Mouse (Mus musculus) limb, embryonic 14.5 days (tissue): ENCODE data around the gene Gm4301. TPM values are rescaled to one million over a fixed set of nuclear protein-coding genes. Genes with fewer than 3 reads are reported as not detected.
"Not testable (repeated sequence)": the region's sequence is repeated elsewhere in the genome, so short reads cannot be mapped to it uniquely, and the experiment has no call there.

Experiments
- ATAC-seq: fragments of 200-750 bp; cut with Nextera tagmentation; 2 replicates; pipeline ENCODE4 v1.8.0; 2017; ENCODE audit warnings: low read depth, moderate number of reproducible peaks, moderate TSS enrichment; ENCODE audit not compliant: low FRiP score
- DNase-seq: peaks from one replicate; pipeline ENCODE4 v3.0.0-alpha.2; 2015; ENCODE audit warnings: low spot score
- H3K27ac ChIP-seq: fragments of 300-500 bp; sonication (generic); replicated peaks from 2 replicates; pipeline ENCODE4 v1.5.1; 2014; ENCODE audit warnings: low read depth, mild to moderate bottlenecking, low read length, moderate library complexity, mixed read lengths
- H3K27me3 ChIP-seq: fragments of 300-500 bp; sonication (generic); 2 replicates; pipeline ENCODE4 v1.6.1; 2014; ENCODE audit warnings: low read length, mixed read lengths; ENCODE audit not compliant: control insufficient read depth, insufficient read depth
- H3K36me3 ChIP-seq: fragments of 300-500 bp; sonication (generic); 2 replicates; pipeline ENCODE4 v1.6.1; 2014; ENCODE audit warnings: mild to moderate bottlenecking, low read length, moderate library complexity, mixed read lengths; ENCODE audit not compliant: control insufficient read depth, insufficient read depth
- H3K4me1 ChIP-seq: fragments of 300-500 bp; sonication (generic); 2 replicates; pipeline ENCODE4 v1.6.1; 2014; ENCODE audit warnings: antibody characterized with exemption, low read length, mixed read lengths; ENCODE audit not compliant: control insufficient read depth, insufficient read depth
- H3K4me2 ChIP-seq: fragments of 300-500 bp; sonication (generic); replicated peaks from 2 replicates; pipeline ENCODE4 v1.6.1; 2014; ENCODE audit warnings: low read depth, mild to moderate bottlenecking, low read length, moderate library complexity; ENCODE audit not compliant: severe bottlenecking
- H3K4me3 ChIP-seq: fragments of 300-500 bp; sonication (generic); replicated peaks from 2 replicates; pipeline ENCODE4 v1.5.1; 2014; ENCODE audit warnings: low read length
- H3K9ac ChIP-seq: fragments of 300-500 bp; sonication (generic); 2 replicates; pipeline ENCODE4 v1.6.1; 2014; ENCODE audit warnings: mild to moderate bottlenecking, low read depth, low read length, moderate library complexity; ENCODE audit not compliant: severe bottlenecking
- H3K9me3 ChIP-seq: fragments of 300-500 bp; sonication (generic); 2 replicates; pipeline ENCODE4 v1.6.1; 2016; ENCODE audit warnings: low read length; ENCODE audit not compliant: control insufficient read depth
- POLR2A ChIP-seq: fragments of 200-500 bp; IDR thresholded peaks from 2 replicates; pipeline ENCODE4 v1.8.0; 2012; ENCODE audit warnings: inconsistent platforms, mild to moderate bottlenecking, moderate library complexity, borderline replicate concordance; ENCODE audit not compliant: insufficient read depth, insufficient read length; ENCODE audit errors: extremely low read depth
- WGBS: fragments of 180-500 bp; shearing (Covaris S2); extraction: QIAGEN DNeasy Blood & Tissue Kit; methylation state at CpG from one replicate; pipeline ENCODE4 v1.1.7; 2014; 5-methylcytosine and 5-hydroxymethylcytosine counted together
- polyA plus RNA-seq, 2 experiments: library from polyadenylated mRNA; depleted of rRNA in 1 of 2; stranded (reverse) in 1 of 2; unstranded in 1 of 2; fragments of >200 nt; fragmentation: Nextera tagmentation in 1 of 2; extraction: Ambion mirVana in 1 of 2; gene quantifications; 2 replicates each; pipeline versions ENCODE4 v1.2.1 to v1.2.3; 2012 to 2014

Gm4301 gene
- polyA plus RNA-seq (2012; rRNA removed) (not detected in 2 replicates), polyA plus RNA-seq (2014; fragmentation: Nextera tagmentation; extraction: Ambion mirVana) (not detected in 2 replicates)

DNA sequence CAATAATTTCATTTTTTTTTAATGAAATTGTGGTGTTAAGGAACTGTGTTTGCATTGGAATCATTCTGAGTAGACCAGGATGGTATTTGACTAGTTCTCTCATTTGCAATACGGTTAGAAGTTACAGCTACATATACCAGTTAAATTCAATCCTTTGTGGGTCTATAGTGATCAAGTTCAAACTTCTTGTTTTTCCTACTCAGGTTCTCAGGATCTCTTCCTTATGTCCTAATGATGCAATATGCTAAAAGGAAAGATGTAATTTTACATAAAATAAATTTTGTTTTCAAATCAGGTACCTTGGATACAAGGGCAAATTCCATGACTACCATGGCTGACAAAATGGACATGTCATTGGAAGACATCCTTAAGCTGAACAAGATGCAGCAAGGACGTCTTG is at the start of gene Gm4301:
Gm4301 (plus strand) TSS at position 301 of the 400 bp plus-strand sequence.
- not testable (repeated sequence) for H3K27me3 ChIP-seq, H3K9ac ChIP-seq, H3K36me3 ChIP-seq, H3K4me2 ChIP-seq, H3K4me1 ChIP-seq, H3K9me3 ChIP-seq, H3K4me3 ChIP-seq, H3K27ac ChIP-seq, DNase-seq, ATAC-seq
- WGBS = no CpG with 5 or more reads among the region's 2 CpGs

DNA sequence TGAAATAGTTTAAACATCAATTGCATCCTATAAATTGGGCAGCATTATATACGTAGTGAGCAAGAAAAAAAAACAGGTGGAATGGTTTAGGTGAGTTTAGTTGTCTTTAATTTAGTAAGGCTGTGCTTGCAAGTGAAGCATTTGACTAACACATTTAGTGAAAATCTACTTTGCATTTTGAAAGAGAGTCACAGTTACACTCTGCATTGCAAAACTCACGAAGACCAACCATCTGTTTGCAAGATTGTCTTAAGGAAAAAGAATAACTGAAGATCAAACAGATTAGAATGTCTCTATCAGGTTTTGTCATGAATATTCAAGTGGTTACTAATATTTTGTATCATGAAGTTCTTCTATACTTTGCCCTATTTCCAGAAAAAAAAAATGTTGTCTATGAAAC is 39.4 kb upstream of the Gm4301 start:
- no peak for DNase-seq
- no peak overlapping the region for H3K4me3 ChIP-seq
- no peak overlapping the region for H3K27ac ChIP-seq
- no peaks in the 10 kb centered on the region for H3K27me3 ChIP-seq
- no peak for TF ChIP-seq POLR2A
- WGBS = 76% methylated on average over 2 of the region's 2 CpGs
- H3K4me1 ChIP-seq = no peaks in the 10 kb centered on the region
- H3K4me2 ChIP-seq = no peak overlapping the region
- no peaks in the 10 kb centered on the region for H3K9me3 ChIP-seq
- no peak overlapping the region for H3K9ac ChIP-seq
- no peak for ATAC-seq
- no peaks in the 10 kb centered on the region for H3K36me3 ChIP-seq

DNA sequence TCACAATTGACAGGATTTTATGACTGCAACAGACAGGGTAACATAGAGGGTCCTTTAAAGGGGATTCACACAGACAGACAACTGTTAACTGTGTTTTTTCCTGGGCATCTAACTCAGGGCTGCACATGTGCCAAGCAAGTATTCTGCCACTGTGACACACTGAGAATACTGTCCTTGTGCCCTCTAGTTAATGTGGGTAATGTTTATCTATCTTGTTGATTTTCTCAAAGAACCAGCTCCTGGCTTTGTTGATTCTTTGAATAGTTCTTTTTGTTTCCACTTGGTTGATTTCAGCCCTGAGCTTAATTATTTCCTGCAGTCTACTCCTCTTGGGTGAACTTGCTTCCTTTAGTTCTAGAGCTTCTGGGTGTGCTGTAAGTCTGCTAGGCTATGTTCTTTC is 35.4 kb upstream of the Gm4301 start:
- DNase-seq, H3K27me3 ChIP-seq, H3K4me3 ChIP-seq, H3K4me2 ChIP-seq, H3K36me3 ChIP-seq, ATAC-seq, H3K9me3 ChIP-seq, H3K27ac ChIP-seq, H3K4me1 ChIP-seq, H3K9ac ChIP-seq: not testable (repeated sequence)

DNA sequence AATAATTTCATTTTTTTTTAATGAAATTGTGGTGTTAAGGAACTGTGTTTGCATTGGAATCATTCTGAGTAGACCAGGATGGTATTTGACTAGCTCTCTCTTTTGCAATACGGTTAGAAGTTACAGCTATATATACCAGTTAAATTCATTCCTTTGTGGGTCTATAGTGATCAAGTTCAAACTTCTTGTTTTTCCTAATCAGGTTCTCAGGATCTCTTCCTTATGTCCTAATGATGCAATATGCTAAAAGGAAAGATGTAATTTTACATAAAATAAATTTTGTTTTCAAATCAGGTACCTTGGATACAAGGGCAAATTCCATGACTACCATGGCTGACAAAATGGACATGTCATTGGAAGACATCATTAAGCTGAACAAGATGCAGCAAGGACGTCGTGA is 5.1 kb downstream of the Gm4301 start, which contains the start of gene Gm4302:
Gm4302 (plus strand) TSS at position 301 of the 400 bp plus-strand sequence.
- no CpG with 5 or more reads among the region's 3 CpGs for WGBS
- not testable (repeated sequence) for ATAC-seq, DNase-seq, H3K4me1 ChIP-seq, H3K4me2 ChIP-seq, H3K4me3 ChIP-seq, H3K36me3 ChIP-seq, H3K27me3 ChIP-seq, H3K27ac ChIP-seq, H3K9ac ChIP-seq, H3K9me3 ChIP-seq

DNA sequence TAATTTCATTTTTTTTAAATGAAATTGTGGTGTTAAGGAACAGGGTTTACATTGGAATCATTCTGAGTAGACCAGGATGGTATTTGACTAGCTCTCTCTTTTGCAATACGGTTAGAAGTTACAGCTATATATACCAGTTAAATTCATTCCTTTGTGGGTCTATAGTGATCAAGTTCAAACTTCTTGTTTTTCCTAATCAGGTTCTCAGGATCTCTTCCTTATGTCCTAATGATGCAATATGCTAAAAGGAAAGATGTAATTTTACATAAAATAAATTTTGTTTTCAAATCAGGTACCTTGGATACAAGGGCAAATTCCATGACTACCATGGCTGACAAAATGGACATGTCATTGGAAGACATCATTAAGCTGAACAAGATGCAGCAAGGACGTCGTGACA is 10.2 kb downstream of the Gm4301 start, which contains the start of gene Gm4303:
Gm4303 (plus strand) TSS at position 301 of the 400 bp plus-strand sequence.
- not testable (repeated sequence) for H3K36me3 ChIP-seq, H3K4me3 ChIP-seq, H3K4me1 ChIP-seq, H3K9me3 ChIP-seq, ATAC-seq, DNase-seq, H3K9ac ChIP-seq, H3K4me2 ChIP-seq, H3K27ac ChIP-seq, H3K27me3 ChIP-seq
- no CpG with 5 or more reads among the region's 3 CpGs for WGBS

DNA sequence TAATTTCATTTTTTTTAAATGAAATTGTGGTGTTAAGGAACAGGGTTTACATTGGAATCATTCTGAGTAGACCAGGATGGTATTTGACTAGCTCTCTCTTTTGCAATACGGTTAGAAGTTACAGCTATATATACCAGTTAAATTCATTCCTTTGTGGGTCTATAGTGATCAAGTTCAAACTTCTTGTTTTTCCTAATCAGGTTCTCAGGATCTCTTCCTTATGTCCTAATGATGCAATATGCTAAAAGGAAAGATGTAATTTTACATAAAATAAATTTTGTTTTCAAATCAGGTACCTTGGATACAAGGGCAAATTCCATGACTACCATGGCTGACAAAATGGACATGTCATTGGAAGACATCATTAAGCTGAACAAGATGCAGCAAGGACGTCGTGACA is 15.3 kb downstream of the Gm4301 start, which contains the start of gene Gm4305:
Gm4305 (plus strand) TSS at position 301 of the 400 bp plus-strand sequence.
- H3K9me3 ChIP-seq, H3K9ac ChIP-seq, H3K36me3 ChIP-seq, H3K4me2 ChIP-seq, H3K4me3 ChIP-seq, H3K27ac ChIP-seq, DNase-seq, ATAC-seq, H3K27me3 ChIP-seq, H3K4me1 ChIP-seq: not testable (repeated sequence)
- no CpG with 5 or more reads among the region's 3 CpGs for WGBS

DNA sequence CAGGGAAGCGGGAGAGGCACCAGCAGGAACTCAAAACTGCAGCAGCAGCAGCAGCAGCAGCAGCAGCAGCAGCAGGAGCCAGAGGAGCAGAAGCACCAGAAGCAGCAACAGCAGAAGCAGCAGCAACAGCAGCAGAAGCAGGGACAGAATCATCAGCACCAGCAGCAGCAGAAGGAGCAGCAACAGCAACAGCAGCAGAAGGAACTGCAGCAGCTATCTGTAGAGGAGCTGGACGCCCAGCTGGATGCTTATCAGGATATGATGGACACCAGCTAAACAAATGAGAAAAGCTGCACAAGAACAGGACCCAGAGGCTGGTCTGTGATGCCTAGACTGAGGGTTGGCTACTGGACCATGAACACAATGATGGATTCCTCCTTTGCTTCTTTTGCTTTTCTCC is 21.4 kb downstream of the Gm4301 start:
- not testable (repeated sequence) for ATAC-seq, H3K9me3 ChIP-seq, H3K4me1 ChIP-seq, H3K36me3 ChIP-seq, H3K4me2 ChIP-seq, H3K27me3 ChIP-seq, H3K9ac ChIP-seq, H3K4me3 ChIP-seq, H3K27ac ChIP-seq, DNase-seq
- WGBS = 75% methylated on average over 1 of the region's 2 CpGs

DNA sequence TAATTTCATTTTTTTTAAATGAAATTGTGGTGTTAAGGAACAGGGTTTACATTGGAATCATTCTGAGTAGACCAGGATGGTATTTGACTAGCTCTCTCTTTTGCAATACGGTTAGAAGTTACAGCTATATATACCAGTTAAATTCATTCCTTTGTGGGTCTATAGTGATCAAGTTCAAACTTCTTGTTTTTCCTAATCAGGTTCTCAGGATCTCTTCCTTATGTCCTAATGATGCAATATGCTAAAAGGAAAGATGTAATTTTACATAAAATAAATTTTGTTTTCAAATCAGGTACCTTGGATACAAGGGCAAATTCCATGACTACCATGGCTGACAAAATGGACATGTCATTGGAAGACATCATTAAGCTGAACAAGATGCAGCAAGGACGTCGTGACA is 25.6 kb downstream of the Gm4301 start, which contains the start of gene Gm4307:
Gm4307 (plus strand) TSS at position 301 of the 400 bp plus-strand sequence.
- ATAC-seq, H3K36me3 ChIP-seq, H3K27ac ChIP-seq, H3K9me3 ChIP-seq, H3K27me3 ChIP-seq, H3K4me3 ChIP-seq, H3K9ac ChIP-seq, H3K4me2 ChIP-seq, H3K4me1 ChIP-seq, DNase-seq: not testable (repeated sequence)
- WGBS = no CpG with 5 or more reads among the region's 3 CpGs
